Mouse (Mus musculus): ENCODE measurements at regions not wholly inside any gene's neighbourhood (a gene's known extent, or its start where the extent isn't known, plus 50 kb on each side); places are given as distances from the start of the nearest gene placed in this dataset.

GRCm38 (mm10) chr3:37879056-37879455 is 154.8 kb upstream of the Gm5148 start:
- TF ChIP-seq CTCF (IDR thresholded peaks at IDR 0.05; ENCODE audit: insufficient read depth, low read length) (no peak), POLR2A (IDR thresholded peaks at IDR 0.05; ENCODE audit: borderline replicate concordance, extremely low read depth, low read depth, low read length) (no peak)

All from lung, adult 2 months (tissue).